Mouse (Mus musculus) MEL-GATA-1-ER (cell line): ENCODE data around the gene Lrpap1.
A peak's percentile ranks its signal among the peaks of the same experiment; 100 is the strongest.

Source experiments
- DNase-seq: peaks from one replicate; pipeline ENCODE4 v3.0.0-alpha.2; 2012; ENCODE audit warnings: low read depth; ENCODE audit errors: extremely low read depth

The Lrpap1 gene

DNA sequence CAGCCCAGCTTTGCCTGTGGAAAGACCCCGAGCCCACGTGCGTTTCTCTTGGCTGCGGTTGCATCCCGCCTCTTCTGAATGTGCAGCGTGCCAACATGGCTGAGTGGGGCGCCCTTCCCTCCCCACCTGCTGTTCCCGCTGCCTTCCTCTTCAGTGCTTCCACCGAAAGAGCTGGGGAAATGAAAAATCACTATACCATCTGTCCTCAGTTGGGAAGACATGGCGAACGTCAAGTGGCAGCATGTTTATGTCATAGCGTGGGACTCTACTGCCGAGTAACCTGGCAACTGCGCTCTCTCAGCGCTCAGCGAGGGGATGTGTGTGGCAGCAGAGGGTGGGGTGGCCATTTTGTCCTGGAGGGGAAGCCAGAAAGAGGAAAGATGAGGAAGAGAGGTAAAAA lies 23.6 kb upstream of the Lrpap1 start:
- DNase-seq = no peak

DNA sequence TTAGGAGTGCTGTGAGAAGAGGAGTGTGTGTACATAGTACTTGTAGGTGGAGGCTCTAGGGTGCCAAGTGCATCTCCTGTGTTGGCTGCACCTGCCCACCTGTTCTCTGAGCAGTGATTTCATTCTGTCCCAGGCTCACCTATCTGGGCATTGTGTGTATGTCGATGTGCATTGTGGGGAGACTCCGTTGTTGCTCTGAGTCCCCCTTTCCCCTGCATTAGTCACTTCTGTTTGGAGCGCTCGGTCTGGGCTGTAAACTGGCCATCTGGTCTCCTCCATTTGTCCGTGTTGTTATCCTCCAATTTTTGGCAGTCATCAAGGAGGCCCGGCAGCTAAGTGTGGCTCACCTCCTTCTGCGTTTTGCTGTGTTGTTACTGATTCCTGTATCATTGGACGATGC lies 14.5 kb upstream of the Lrpap1 start:
- DNase-seq = no peak

DNA sequence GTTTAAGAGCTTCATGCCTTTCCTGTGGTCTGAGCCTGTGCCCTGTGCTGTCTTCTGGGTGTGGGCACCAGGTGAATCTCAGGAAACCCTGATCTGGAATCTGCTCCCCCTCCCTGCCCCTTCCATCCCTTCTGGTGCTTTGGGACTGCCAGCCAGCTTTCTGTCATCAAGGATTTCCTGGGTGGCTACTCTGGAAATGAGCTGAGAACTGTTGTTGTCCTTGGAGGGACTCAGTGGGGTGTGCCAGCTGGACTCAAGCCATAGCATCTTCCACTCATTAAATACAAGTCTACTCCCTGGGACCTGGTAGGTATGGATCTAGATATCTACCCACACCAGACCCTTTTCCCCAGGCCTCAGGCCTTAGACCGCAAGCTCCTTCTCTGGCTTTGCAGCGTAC lies 12.9 kb upstream of the Lrpap1 start:
- no peak for DNase-seq

- no peak for DNase-seq
Observed at GRCm38 (mm10) chr5:35117633-35118032, 12.1 kb upstream of the Lrpap1 start.

DNA sequence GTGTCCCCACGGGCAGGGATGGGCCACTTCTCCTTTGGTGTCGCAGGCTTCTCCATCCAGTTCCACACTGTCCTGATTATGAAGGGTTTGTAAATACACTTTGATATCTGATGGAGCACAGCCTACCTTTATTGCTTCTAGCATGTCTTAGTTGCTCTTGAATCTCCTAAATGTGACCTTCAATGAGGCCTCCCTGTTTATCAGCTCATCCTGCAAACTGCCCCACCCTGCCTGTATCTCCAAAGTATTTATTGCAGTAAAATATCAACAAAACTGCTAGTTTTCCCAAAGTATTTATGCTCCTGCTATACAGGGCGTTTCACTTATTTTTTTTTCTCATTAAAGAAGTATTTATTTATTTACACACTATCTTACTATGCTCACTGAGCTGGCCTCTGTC lies 10.4 kb upstream of the Lrpap1 start:
- no peak for DNase-seq

GRCm38 (mm10) chr5:35112444-35112843 lies 6.9 kb upstream of the Lrpap1 start:
- no peak for DNase-seq

DNA sequence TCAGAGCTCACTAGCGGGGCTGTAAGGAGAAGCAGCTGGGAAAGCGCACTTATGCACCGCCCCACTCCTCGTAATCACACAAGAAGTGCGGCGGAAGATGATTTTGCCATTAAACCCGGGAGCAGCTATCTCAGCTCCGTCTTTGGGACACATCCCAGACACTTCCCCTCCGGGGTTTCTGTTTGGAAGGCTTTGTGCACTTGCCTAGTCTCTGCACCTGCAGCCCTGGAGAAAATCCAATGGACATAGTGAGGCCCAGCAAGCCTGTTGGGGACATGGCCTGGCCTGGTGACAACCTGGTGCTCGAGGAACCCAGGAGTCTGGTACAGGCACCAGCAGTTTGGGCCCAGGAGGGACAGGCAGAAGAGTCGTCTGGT lies 344 bp upstream of the Lrpap1 start:
- DNase-seq = no peak

GRCm38 (mm10) chr5:35104183-35104959 lies 1.2 kb downstream of the Lrpap1 start:
- no peak for DNase-seq

DNA sequence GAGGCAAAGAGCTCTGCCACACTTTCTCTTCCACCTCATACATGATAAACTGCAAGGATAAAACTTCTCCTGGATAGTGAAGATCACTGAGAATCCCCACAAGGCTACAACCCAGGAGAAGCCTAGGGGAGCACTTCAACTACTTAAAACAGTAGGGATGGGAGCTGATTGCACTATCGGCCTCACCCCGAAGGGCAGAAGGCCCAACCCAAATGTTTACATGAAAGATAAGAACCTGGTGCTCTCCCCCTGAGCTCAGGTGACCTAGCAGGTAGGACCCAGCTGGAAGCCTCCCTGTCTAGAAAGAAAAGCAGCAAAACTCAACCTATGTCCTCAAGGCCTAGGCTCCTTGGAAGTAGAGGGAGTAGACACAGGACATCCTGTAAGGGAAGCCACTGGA lies 2.0 kb downstream of the Lrpap1 start:
- no peak for DNase-seq

GRCm38 (mm10) chr5:35103086-35103485 lies 2.5 kb downstream of the Lrpap1 start:
- DNase-seq = no peak

- no peak for DNase-seq
Observed at GRCm38 (mm10) chr5:35091636-35092035, 13.9 kb downstream of the Lrpap1 start.

GRCm38 (mm10) chr5:35089614-35089963 lies 16.0 kb downstream of the Lrpap1 start:
- no peak for DNase-seq

- peak; percentile 59 for DNase-seq
Observed at GRCm38 (mm10) chr5:35088785-35089613, 16.6 kb downstream of the Lrpap1 start.

DNA sequence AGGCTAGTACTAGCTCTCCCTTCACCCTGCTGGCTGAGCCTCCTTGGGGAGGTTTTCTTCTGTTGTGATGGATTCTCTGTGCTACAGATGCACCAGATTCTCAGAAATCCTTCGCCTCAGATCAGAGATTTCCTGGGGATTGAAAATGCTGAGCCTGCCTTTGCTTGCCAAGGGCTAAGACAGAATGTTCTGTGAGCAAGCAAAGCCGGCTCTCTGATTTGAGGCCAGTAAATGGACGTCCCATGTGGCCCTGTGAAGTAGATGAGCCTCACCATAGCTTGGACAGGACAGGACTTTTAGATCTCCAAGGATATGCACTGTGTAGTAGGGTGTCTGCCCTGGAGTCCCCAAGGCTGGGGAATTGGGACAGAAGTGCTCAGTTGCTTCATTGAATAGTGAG lies 20.7 kb downstream of the Lrpap1 start:
- no peak for DNase-seq

DNA sequence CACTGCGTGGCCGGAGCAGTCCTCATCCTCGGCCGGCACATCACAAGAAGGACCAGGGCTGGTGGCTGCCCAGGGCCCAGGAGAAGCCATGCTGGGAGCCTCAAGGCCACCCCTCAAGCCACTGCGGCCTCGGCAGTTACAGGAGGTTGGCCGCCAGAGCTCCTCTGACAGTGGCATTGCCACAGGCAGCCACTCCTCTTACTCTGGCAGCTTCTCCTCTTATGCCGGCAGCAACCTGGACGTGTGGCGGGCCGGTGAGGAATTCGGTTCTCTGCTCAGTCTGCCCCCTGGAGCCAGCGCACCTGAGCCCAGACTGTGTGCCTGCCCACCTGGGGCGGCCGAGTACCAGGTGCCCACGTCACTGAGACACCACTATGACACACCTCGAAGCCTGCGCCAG lies 26.5 kb downstream of the Lrpap1 start:
- no peak for DNase-seq

- DNase-seq = no peak
Observed at GRCm38 (mm10) chr5:35076369-35076768, 29.2 kb downstream of the Lrpap1 start.

- DNase-seq = no peak
Observed at GRCm38 (mm10) chr5:35073992-35074391, 31.6 kb downstream of the Lrpap1 start.

- DNase-seq = no peak
Observed at GRCm38 (mm10) chr5:35073235-35073634, 32.3 kb downstream of the Lrpap1 start.

DNA sequence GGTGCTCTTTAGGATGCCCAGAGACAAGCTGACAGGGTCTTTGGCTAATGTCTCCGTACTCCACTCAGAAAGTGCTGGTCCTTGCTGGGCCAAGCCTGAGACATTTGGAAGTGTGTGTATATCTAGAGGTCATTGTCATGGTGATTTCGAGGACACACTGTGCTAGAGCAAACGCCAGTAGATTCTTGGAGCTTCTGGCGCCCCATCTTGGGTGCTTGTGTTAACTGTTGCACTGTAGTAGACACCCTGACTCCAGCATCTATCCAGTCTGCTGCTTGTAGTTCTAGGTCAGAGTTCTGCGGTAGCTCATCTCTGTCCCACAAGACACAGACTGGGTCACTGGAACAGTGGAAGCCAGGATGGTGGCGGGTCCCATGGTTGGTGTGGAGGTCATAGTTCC lies 33.7 kb downstream of the Lrpap1 start:
- no peak for DNase-seq

GRCm38 (mm10) chr5:35070953-35071352 lies 34.6 kb downstream of the Lrpap1 start:
- no peak for DNase-seq

GRCm38 (mm10) chr5:35070314-35070713 lies 35.3 kb downstream of the Lrpap1 start:
- no peak for DNase-seq

DNA sequence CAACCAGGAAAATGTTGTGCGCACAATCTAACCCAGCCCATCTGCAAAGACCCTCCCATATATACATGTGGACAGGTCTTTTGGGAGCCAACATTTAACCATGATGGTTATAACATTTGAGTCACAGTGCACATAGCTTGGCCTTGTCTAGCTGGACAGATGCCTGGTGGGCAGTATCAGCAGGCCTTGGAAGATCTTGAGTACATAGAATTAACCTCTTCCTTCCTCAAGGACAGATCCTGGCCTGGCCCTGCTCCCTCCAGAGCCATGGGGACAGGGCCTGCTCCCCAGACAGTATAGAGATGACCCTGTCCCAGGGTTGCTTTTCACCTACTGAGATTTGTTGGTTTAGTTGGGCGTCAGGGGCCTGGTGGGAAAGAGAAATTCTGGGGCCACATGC lies 35.7 kb downstream of the Lrpap1 start:
- no peak for DNase-seq

DNA sequence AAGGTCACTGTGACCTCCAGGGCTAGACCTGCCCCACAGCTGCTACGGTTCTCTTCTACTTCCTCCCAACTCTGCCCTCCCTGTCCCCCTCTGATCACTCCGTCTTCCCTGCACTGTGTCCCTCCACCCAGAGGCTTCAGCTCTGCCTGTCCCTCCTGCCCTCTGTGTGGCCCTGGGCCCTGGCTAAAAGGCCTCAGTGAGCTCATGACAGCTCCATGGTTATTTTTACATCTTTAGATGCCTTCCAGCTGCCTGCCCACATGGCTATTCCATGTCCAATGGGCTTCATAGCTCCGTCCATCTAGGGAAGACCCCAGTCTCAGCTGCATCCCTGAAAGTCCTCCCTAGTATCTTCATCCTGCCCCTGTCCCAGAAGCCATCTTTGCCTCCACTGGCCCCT lies 45.5 kb downstream of the Lrpap1 start:
- no peak for DNase-seq
